In genomic region chr11:74584946-74585723, GRCm38 (mm10) we compare ENCODE assay signal across 9 mouse cellular contexts. TPM values are rescaled to one million over a fixed set of nuclear protein-coding genes. Genes with fewer than 3 reads are reported as not detected.
A peak's percentile ranks its signal among the peaks of the same experiment; 100 is the strongest.
DNase-seq lines count a peak whose midpoint lies in the region; ATAC-seq and TF ChIP-seq lines count a peak whose summit lies in the region.
"Had no signal": no experiment of that assay in that cellular context is flagged by ENCODE, and none has a peak within 500 bp of the region (broad histone marks: within the 10 kb centered on the region; RNA-seq: fewer than 3 reads in every experiment).

No protein-coding gene starts in this region.

- no peak for ATAC-seq in hindbrain, postnatal 0 days
- no peak for ATAC-seq in hindbrain, embryonic 13.5 days (ENCODE audit: low FRiP score)
- no peak for ATAC-seq in limb, embryonic 14.5 days (ENCODE audit: low FRiP score, low read depth)
- ATAC-seq in midbrain, postnatal 0 days (ENCODE audit: low FRiP score), result no peak

- no peak overlapping the region for H3K9ac ChIP-seq in hindbrain, postnatal 0 days (replicated peaks; ENCODE audit: low read length)
- H3K9ac ChIP-seq in hindbrain, embryonic 13.5 days, result no peak overlapping the region
- no peak overlapping the region for H3K9ac ChIP-seq in limb, embryonic 14.5 days (ENCODE audit: low read depth, low read length, severe bottlenecking)
- H3K9ac ChIP-seq in midbrain, postnatal 0 days (replicated peaks; ENCODE audit: low read length, poor library complexity, severe bottlenecking), result no peak overlapping the region

- H3K4me2 ChIP-seq in hindbrain, postnatal 0 days (ENCODE audit: low read depth, low read length), result no peak overlapping the region
- no peak overlapping the region for H3K4me2 ChIP-seq in hindbrain, embryonic 13.5 days
- H3K4me2 ChIP-seq in limb, embryonic 14.5 days (replicated peaks; ENCODE audit: low read depth, low read length, severe bottlenecking), result no peak overlapping the region
- no peak overlapping the region for H3K4me2 ChIP-seq in midbrain, postnatal 0 days (ENCODE audit: low read depth, low read length, poor library complexity, severe bottlenecking)

- H3K27me3 ChIP-seq in hindbrain, postnatal 0 days (ENCODE audit: insufficient read depth, low read length), result no peaks in the 10 kb centered on the region; the same call in 1 of the 2 replicates
- peaks cover 30% of the 10 kb centered on the region for H3K27me3 ChIP-seq in hindbrain, embryonic 13.5 days
- peaks cover 25% of the 10 kb centered on the region for H3K27me3 ChIP-seq in limb, embryonic 14.5 days (ENCODE audit: control insufficient read depth, insufficient read depth, low read length)
- no peaks in the 10 kb centered on the region for H3K27me3 ChIP-seq in midbrain, postnatal 0 days (ENCODE audit: insufficient read depth, low read length)

- DNase-seq in hindbrain, postnatal 0 days (ENCODE audit: low spot score), result no peak
- DNase-seq in CD4-positive helper T cell, adult 2 months (ENCODE audit: low read depth, low spot score), result peak; percentile 28
- DNase-seq in adrenal gland, postnatal 10 days, result peak; percentile 62
- peak; percentile 23 for DNase-seq in limb, embryonic 14.5 days (ENCODE audit: low spot score)
- no peak for DNase-seq in frontal cortex, postnatal 25 days (ENCODE audit: low spot score in 2 of 2)
- no peak for DNase-seq in midbrain, postnatal 0 days (ENCODE audit: low spot score)
- DNase-seq in spleen, postnatal 36 days (ENCODE audit: low spot score in 2 of 2), result no peak
- DNase-seq: gastrocnemius, postnatal 14 days had no signal

- H3K9me3 ChIP-seq in hindbrain, postnatal 0 days (ENCODE audit: low read length), result no peaks in the 10 kb centered on the region
- no peaks in the 10 kb centered on the region for H3K9me3 ChIP-seq in hindbrain, embryonic 13.5 days
- no peaks in the 10 kb centered on the region for H3K9me3 ChIP-seq in limb, embryonic 14.5 days (ENCODE audit: control insufficient read depth, low read length)
- H3K9me3 ChIP-seq in midbrain, postnatal 0 days (ENCODE audit: low read length), result no peaks in the 10 kb centered on the region

- H3K4me1 ChIP-seq in hindbrain, postnatal 0 days (ENCODE audit: insufficient read depth, low read length), result peaks cover 10% of the 10 kb centered on the region; the same call in 1 of the 2 replicates
- H3K4me1 ChIP-seq in hindbrain, embryonic 13.5 days (replicated peaks), result peaks cover 52% of the 10 kb centered on the region
- H3K4me1 ChIP-seq in limb, embryonic 14.5 days (ENCODE audit: control insufficient read depth, insufficient read depth, low read length), result no peaks in the 10 kb centered on the region
- H3K4me1 ChIP-seq in midbrain, postnatal 0 days (ENCODE audit: insufficient read depth, low read length), result peaks cover 10% of the 10 kb centered on the region; the same call in 1 of the 2 replicates

- TF ChIP-seq CTCF in hindbrain, postnatal 0 days (IDR thresholded peaks at IDR 0.05; ENCODE audit: low read depth), result no peak
- TF ChIP-seq CTCF in midbrain, postnatal 0 days (IDR thresholded peaks at IDR 0.05), result no peak

- no peak for TF ChIP-seq POLR2A in limb, embryonic 14.5 days (IDR thresholded peaks at IDR 0.05; ENCODE audit: borderline replicate concordance, extremely low read depth, insufficient read depth, insufficient read length)

- peak overlapping the region; percentile 16; the same call in 1 of the 2 replicates for H3K27ac ChIP-seq in hindbrain, postnatal 0 days
- H3K27ac ChIP-seq in hindbrain, embryonic 13.5 days, result no peak overlapping the region
- H3K27ac ChIP-seq in limb, embryonic 14.5 days (replicated peaks; ENCODE audit: low read depth, low read length), result no peak overlapping the region
- H3K27ac ChIP-seq in midbrain, postnatal 0 days (ENCODE audit: low read depth, low read length), result no peak overlapping the region

- H3K36me3 ChIP-seq in hindbrain, postnatal 0 days (ENCODE audit: insufficient read depth, low read length), result no peaks in the 10 kb centered on the region
- no peaks in the 10 kb centered on the region for H3K36me3 ChIP-seq in hindbrain, embryonic 13.5 days
- H3K36me3 ChIP-seq in limb, embryonic 14.5 days (ENCODE audit: control insufficient read depth, insufficient read depth, low read length), result no peaks in the 10 kb centered on the region
- H3K36me3 ChIP-seq in midbrain, postnatal 0 days (ENCODE audit: insufficient read depth, low read length), result no peaks in the 10 kb centered on the region

- H3K4me3 ChIP-seq in hindbrain, postnatal 0 days (ENCODE audit: low read length), result no peak overlapping the region
- no peak overlapping the region for H3K4me3 ChIP-seq in hindbrain, embryonic 13.5 days
- H3K4me3 ChIP-seq in limb, embryonic 14.5 days (replicated peaks; ENCODE audit: low read length), result no peak overlapping the region
- no peak overlapping the region for H3K4me3 ChIP-seq in midbrain, postnatal 0 days (ENCODE audit: low read depth, low read length)

- WGBS in hindbrain, postnatal 0 days, result 65% methylated on average over 10 of the region's 10 CpGs
- WGBS in hindbrain, embryonic 13.5 days, result 69% methylated on average over 10 of the region's 10 CpGs
- 63% methylated on average over 10 of the region's 10 CpGs for WGBS in limb, embryonic 14.5 days
- 70% methylated on average over 10 of the region's 10 CpGs for WGBS in midbrain, postnatal 0 days

RNA-seq across cellular contexts. Expression of gene Rap1gap2, which starts 25.6 kb away (rescaled TPM):
- 48.5 and 55.5 TPM in 2 replicates for total RNA-seq in hindbrain, postnatal 0 days (2014; rRNA removed)
- polyA plus RNA-seq in hindbrain, postnatal 0 days (2015; fragmentation: Nextera tagmentation; extraction: Ambion mirVana), result 9.9 and 11.1 TPM in 2 replicates
- 10.4 and 10.6 TPM in 2 replicates for polyA plus RNA-seq in hindbrain, embryonic 13.5 days (2015; fragmentation: Nextera tagmentation; extraction: Ambion mirVana)
- 10 to 100 TPM; 10.8 to 13.2 TPM for total RNA-seq in adrenal gland, postnatal 10 days (2021)
- 3.5 and 4.1 TPM in 2 replicates for polyA plus RNA-seq in limb, embryonic 14.5 days (2012; rRNA removed)
- polyA plus RNA-seq in limb, embryonic 14.5 days (2014; fragmentation: Nextera tagmentation; extraction: Ambion mirVana), result 1.1 and 1.8 TPM in 2 replicates
- total RNA-seq in midbrain, postnatal 0 days (2014; rRNA removed), result 48.2 and 49.1 TPM in 2 replicates
- polyA plus RNA-seq in midbrain, postnatal 0 days (2015; fragmentation: Nextera tagmentation; extraction: Ambion mirVana), result 11.0 and 12.1 TPM in 2 replicates

RNA-seq across cellular contexts. Expression of gene Ccdc92b, which starts 34.3 kb away (rescaled TPM):
- total RNA-seq in hindbrain, postnatal 0 days (2014; rRNA removed), result 16.8 and 19.5 TPM in 2 replicates
- polyA plus RNA-seq in hindbrain, postnatal 0 days (2015; fragmentation: Nextera tagmentation; extraction: Ambion mirVana), result 3.4 TPM in 2 replicates
- polyA plus RNA-seq in hindbrain, embryonic 13.5 days (2015; fragmentation: Nextera tagmentation; extraction: Ambion mirVana), result 2.0 and 2.1 TPM in 2 replicates
- total RNA-seq in adrenal gland, postnatal 10 days (2021), result 1 to 10 TPM; 2.3 to 4.0 TPM
- polyA plus RNA-seq in limb, embryonic 14.5 days (2012; rRNA removed), result 0.46 and 0.50 TPM in 2 replicates
- polyA plus RNA-seq in limb, embryonic 14.5 days (2014; fragmentation: Nextera tagmentation; extraction: Ambion mirVana), result 0.36 and 0.64 TPM in 2 replicates
- 12.4 and 14.6 TPM in 2 replicates for total RNA-seq in midbrain, postnatal 0 days (2014; rRNA removed)
- polyA plus RNA-seq in midbrain, postnatal 0 days (2015; fragmentation: Nextera tagmentation; extraction: Ambion mirVana), result 3.3 and 3.4 TPM in 2 replicates

Comparison
In these comparisons a context has a peak if more than half of its experiments do, and no peak if none do; other contexts are left out.
1. DNase-seq: peak in CD4-positive helper T cell, adult 2 months (single experiment), adrenal gland, postnatal 10 days (single experiment) and limb, embryonic 14.5 days (single experiment); none in hindbrain, postnatal 0 days (single experiment), frontal cortex, postnatal 25 days (0 of 2), midbrain, postnatal 0 days (single experiment) and spleen, postnatal 36 days (0 of 2).